Mouse (Mus musculus) G1E-ER4 (cell line): ENCODE measurements around the gene Shmt2. TPM values are rescaled to one million over a fixed set of nuclear protein-coding genes. Genes with fewer than 3 reads are reported as not detected.

ENCODE experiments used
- GATA1 ChIP-seq: IDR thresholded peaks from one replicate; pipeline ENCODE4 v1.8.0; 2012; ENCODE audit warnings: low read length, inconsistent platforms
- polyA plus RNA-seq: library from polyadenylated mRNA; stranded (reverse); fragments of >175 nt; gene quantifications from 2 replicates; pipeline ENCODE4 v1.2.3, GENCODE M21; 2012

The Shmt2 gene
- polyA plus RNA-seq, 1 experiment, result 613 TPM

- no peak for TF ChIP-seq GATA1
Observed at GRCm38 (mm10) chr10:127541510-127541909, 19.3 kb upstream of the Shmt2 start.

GRCm38 (mm10) chr10:127537854-127538583 lies 15.8 kb upstream of the Shmt2 start:
- no peak for TF ChIP-seq GATA1

GRCm38 (mm10) chr10:127536586-127537314 lies 14.5 kb upstream of the Shmt2 start:
- no peak for TF ChIP-seq GATA1

GRCm38 (mm10) chr10:127534929-127535384 lies 12.7 kb upstream of the Shmt2 start:
- TF ChIP-seq GATA1, result no peak

GRCm38 (mm10) chr10:127534036-127534928 lies 12.0 kb upstream of the Shmt2 start, which contains the start of gene Nxph4:
TSS of gene Nxph4 (minus strand) at chr10:127534559.
- TF ChIP-seq GATA1, result no peak

- no peak for TF ChIP-seq GATA1
Observed at GRCm38 (mm10) chr10:127531548-127531947, 9.3 kb upstream of the Shmt2 start.

GRCm38 (mm10) chr10:127530945-127531344 lies 8.7 kb upstream of the Shmt2 start:
- no peak for TF ChIP-seq GATA1

GRCm38 (mm10) chr10:127527481-127527880 lies 5.2 kb upstream of the Shmt2 start:
- TF ChIP-seq GATA1, result no peak

GRCm38 (mm10) chr10:127526681-127527080 lies 4.4 kb upstream of the Shmt2 start:
- TF ChIP-seq GATA1, result no peak

GRCm38 (mm10) chr10:127526048-127526447 lies 3.8 kb upstream of the Shmt2 start:
- TF ChIP-seq GATA1, result no peak

GRCm38 (mm10) chr10:127524646-127525255 lies 2.5 kb upstream of the Shmt2 start:
- no peak for TF ChIP-seq GATA1

- no peak for TF ChIP-seq GATA1
Observed at GRCm38 (mm10) chr10:127521611-127522080, 598 bp downstream of the Shmt2 start.

GRCm38 (mm10) chr10:127520714-127521357 lies 1.4 kb downstream of the Shmt2 start:
- no peak for TF ChIP-seq GATA1

- no peak for TF ChIP-seq GATA1
Observed at GRCm38 (mm10) chr10:127519903-127520713, 2.1 kb downstream of the Shmt2 start.
